ENCODE assay signal across 8 mouse cellular contexts in the genomic region with DNA sequence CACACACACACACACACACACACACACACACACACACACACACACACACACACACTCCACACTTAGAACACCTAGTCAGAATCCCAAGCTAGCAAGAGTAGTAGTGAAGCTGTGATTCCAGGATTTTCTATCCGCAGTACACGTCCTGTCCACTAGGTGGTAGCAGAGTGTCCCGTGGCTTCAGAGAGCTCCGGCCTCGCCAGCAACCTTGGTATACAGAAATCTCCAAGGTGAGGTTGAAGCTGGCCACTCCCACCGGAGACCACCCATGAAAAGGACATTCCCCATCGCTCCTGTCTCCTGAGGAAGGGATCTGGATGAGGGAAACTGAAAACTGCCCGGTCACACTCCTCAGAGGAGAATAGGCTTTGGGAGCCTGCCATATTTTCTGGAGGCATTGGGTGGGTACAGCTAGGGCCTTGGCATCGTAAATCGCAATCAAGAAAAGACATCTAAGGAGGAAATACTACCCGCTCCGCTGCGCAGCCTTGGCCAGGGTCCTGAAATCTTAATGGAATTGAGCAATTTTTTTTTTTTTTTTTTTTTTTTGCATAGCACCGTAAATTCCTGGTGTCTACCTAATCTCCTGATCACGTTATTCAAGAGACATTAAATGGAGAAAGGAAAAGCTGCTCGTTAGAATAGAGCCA.
DNase-seq lines count a peak whose midpoint lies in the region; ATAC-seq and TF ChIP-seq lines count a peak whose summit lies in the region.

No protein-coding gene starts in this region.

- 20% methylated on average over 16 of the region's 16 CpGs for WGBS in forebrain, postnatal 0 days
- 31% methylated on average over 16 of the region's 16 CpGs for WGBS in forebrain, embryonic 13.5 days

- H3K4me1 ChIP-seq in forebrain, postnatal 0 days (ENCODE audit: insufficient read depth) = no peaks in the 10 kb centered on the region
- H3K4me1 ChIP-seq in forebrain, embryonic 13.5 days = peaks cover 17% of the 10 kb centered on the region
- H3K4me1 ChIP-seq in testis, adult 2 months (ENCODE audit: control insufficient read depth, insufficient read depth, low read length) = no peaks in the 10 kb centered on the region

- peaks cover 24% of the 10 kb centered on the region for H3K27me3 ChIP-seq in forebrain, postnatal 0 days (ENCODE audit: insufficient read depth, low read length)
- peaks cover 35% of the 10 kb centered on the region for H3K27me3 ChIP-seq in forebrain, embryonic 13.5 days
- no peaks in the 10 kb centered on the region for H3K27me3 ChIP-seq in testis, adult 2 months (ENCODE audit: control insufficient read depth, insufficient read depth, low read length)

- H3K4me3 ChIP-seq in forebrain, postnatal 0 days (ENCODE audit: low read depth, low read length) = no peak overlapping the region
- no peak overlapping the region for H3K4me3 ChIP-seq in forebrain, embryonic 13.5 days
- H3K4me3 ChIP-seq in testis, adult 2 months (ENCODE audit: control insufficient read depth, low read depth, low read length) = no peak overlapping the region

- peak; percentile 90 for TF ChIP-seq CTCF in forebrain, postnatal 0 days (IDR thresholded peaks at IDR 0.05; ENCODE audit: low read depth)
- TF ChIP-seq CTCF in testis, adult 2 months (IDR thresholded peaks at IDR 0.05; ENCODE audit: control insufficient read depth, insufficient read depth, insufficient replicate concordance, low read depth, low read length) = peak; percentile 96

- H3K27ac ChIP-seq in forebrain, postnatal 0 days (ENCODE audit: low read depth, low read length) = no peak overlapping the region
- no peak overlapping the region for H3K27ac ChIP-seq in forebrain, embryonic 13.5 days
- H3K27ac ChIP-seq in testis, adult 2 months (ENCODE audit: control insufficient read depth, insufficient read depth, low read depth, low read length) = no peak overlapping the region

- no peak overlapping the region for H3K9ac ChIP-seq in forebrain, postnatal 0 days
- H3K9ac ChIP-seq in forebrain, embryonic 13.5 days = no peak overlapping the region

- H3K4me2 ChIP-seq in forebrain, postnatal 0 days (ENCODE audit: low read depth) = no peak overlapping the region
- H3K4me2 ChIP-seq in forebrain, embryonic 13.5 days = no peak overlapping the region

- no peak for ATAC-seq in forebrain, postnatal 0 days
- no peak; the same call in 1 of the 2 replicates for ATAC-seq in forebrain, embryonic 13.5 days

- H3K36me3 ChIP-seq in forebrain, postnatal 0 days (ENCODE audit: insufficient read depth) = no peaks in the 10 kb centered on the region
- no peaks in the 10 kb centered on the region for H3K36me3 ChIP-seq in forebrain, embryonic 13.5 days (ENCODE audit: poor library complexity, severe bottlenecking)
- no peaks in the 10 kb centered on the region for H3K36me3 ChIP-seq in testis, adult 2 months (ENCODE audit: control insufficient read depth, insufficient read depth, low read length)

- TF ChIP-seq POLR2A in testis, adult 2 months (IDR thresholded peaks at IDR 0.05; ENCODE audit: control insufficient read depth, low read depth, low read length) = no peak

- DNase-seq in forebrain, postnatal 0 days = peak; percentile 82
- DNase-seq in CD8-positive naive resting alpha-beta T cell, adult 2 months (ENCODE audit: low read depth in 2 of 2, low spot score in 2 of 2) = peak; percentile 3 to 20
- DNase-seq in cerebellum, adult 11-12 months = peak; percentile 70
- peak; percentile 15 to 36 for DNase-seq in gastrocnemius, adult 8-10 months (ENCODE audit: low spot score in 2 of 2)
- peak; percentile 42 to 81 for DNase-seq in layer of hippocampus, adult 8-10 months (ENCODE audit: low spot score in 2 of 2)
- peak; percentile 77 for DNase-seq in lung, postnatal 36 days

- no peaks in the 10 kb centered on the region for H3K9me3 ChIP-seq in forebrain, postnatal 0 days (ENCODE audit: low read length)
- H3K9me3 ChIP-seq in forebrain, embryonic 13.5 days (replicated peaks) = no peaks in the 10 kb centered on the region

Comparison
In these comparisons a context has a peak if more than half of its experiments do, and no peak if none do; other contexts are left out.
1. DNase-seq: peak in every context shown above with its lines; median percentile 82 in forebrain, postnatal 0 days; 77 in lung, postnatal 36 days; 70 in cerebellum, adult 11-12 months; 62 in layer of hippocampus, adult 8-10 months; 26 in gastrocnemius, adult 8-10 months; 12 in CD8-positive naive resting alpha-beta T cell, adult 2 months.